Mouse (Mus musculus): ENCODE results near the gene Trim41. TPM values are rescaled to one million over a fixed set of nuclear protein-coding genes. Genes with fewer than 3 reads are reported as not detected.
A peak's percentile ranks its signal among the peaks of the same experiment; 100 is the strongest.

Trim41 gene
- polyA plus RNA-seq, 1 experiment from 2014 or later = 7.2 TPM

- H3K4me1 ChIP-seq (replicated peaks; ENCODE audit: control insufficient read depth, insufficient read depth, low read length) = peaks cover 23% of the 10 kb centered on the region
- no peak overlapping the region for H3K4me2 ChIP-seq (ENCODE audit: low read length)
- H3K9me3 ChIP-seq (ENCODE audit: control insufficient read depth, low read length) = no peaks in the 10 kb centered on the region
- H3K36me3 ChIP-seq (ENCODE audit: control insufficient read depth, insufficient read depth) = no peaks in the 10 kb centered on the region
- H3K9ac ChIP-seq (replicated peaks; ENCODE audit: low read depth, low read length) = no peak overlapping the region
- H3K27me3 ChIP-seq (replicated peaks; ENCODE audit: control insufficient read depth, insufficient read depth, low read length) = peaks cover 13% of the 10 kb centered on the region; the same call in 1 of the 2 replicates
- no peak for ATAC-seq
- H3K27ac ChIP-seq (ENCODE audit: low read length) = no peak overlapping the region
- H3K4me3 ChIP-seq (replicated peaks; ENCODE audit: low read length) = no peak overlapping the region
These were observed 3.1 kb upstream of the Trim41 start for GRCm38 (mm10) chr11:48820308-48820674.

- Histone ChIP-seq H3K27me3 (replicated peaks; ENCODE audit: control insufficient read depth, insufficient read depth, low read length) (peaks cover 9% of the 10 kb centered on the region; the same call in 1 of the 2 replicates), H3K9me3 (ENCODE audit: control insufficient read depth, low read length) (no peaks in the 10 kb centered on the region), H3K4me3 (replicated peaks; ENCODE audit: low read length) (no peak overlapping the region), H3K4me1 (replicated peaks; ENCODE audit: control insufficient read depth, insufficient read depth, low read length) (peaks cover 28% of the 10 kb centered on the region), H3K4me2 (ENCODE audit: low read length) (no peak overlapping the region), H3K27ac (ENCODE audit: low read length) (no peak overlapping the region), H3K9ac (replicated peaks; ENCODE audit: low read depth, low read length) (no peak overlapping the region), H3K36me3 (ENCODE audit: control insufficient read depth, insufficient read depth) (no peaks in the 10 kb centered on the region)
- no peak for ATAC-seq
- WGBS = 76% methylated on average over 7 of the region's 7 CpGs
These were observed 2.6 kb upstream of the Trim41 start for GRCm38 (mm10) chr11:48819614-48820307.

GRCm38 (mm10) chr11:48818346-48818745, 1.2 kb upstream of the Trim41 start:
- H3K9ac ChIP-seq (replicated peaks; ENCODE audit: low read depth, low read length) = peak overlapping the region; percentile 85
- under 1% methylated on average over 16 of the region's 16 CpGs for WGBS
- peak overlapping the region; percentile 90 for H3K4me2 ChIP-seq (ENCODE audit: low read length)
- peaks cover 25% of the 10 kb centered on the region for H3K4me1 ChIP-seq (replicated peaks; ENCODE audit: control insufficient read depth, insufficient read depth, low read length)
- peak overlapping the region; percentile 80 for H3K4me3 ChIP-seq (replicated peaks; ENCODE audit: low read length)
- no peak overlapping the region for H3K27ac ChIP-seq (ENCODE audit: low read length)
- 0 out of 2 replicates have a peak, but pooled peaks cover 3% of the 10 kb centered on the region for H3K27me3 ChIP-seq (replicated peaks; ENCODE audit: control insufficient read depth, insufficient read depth, low read length)
- no peaks in the 10 kb centered on the region for H3K36me3 ChIP-seq (ENCODE audit: control insufficient read depth, insufficient read depth)
- no peaks in the 10 kb centered on the region for H3K9me3 ChIP-seq (ENCODE audit: control insufficient read depth, low read length)
- no peak for ATAC-seq

- no peaks in the 10 kb centered on the region for H3K36me3 ChIP-seq (ENCODE audit: control insufficient read depth, insufficient read depth)
- peak overlapping the region; percentile 80 for H3K4me3 ChIP-seq (replicated peaks; ENCODE audit: low read length)
- H3K27me3 ChIP-seq (replicated peaks; ENCODE audit: control insufficient read depth, insufficient read depth, low read length) = 0 out of 2 replicates have a peak, but pooled peaks cover 3% of the 10 kb centered on the region
- no peak for ATAC-seq
- H3K27ac ChIP-seq (ENCODE audit: low read length) = peak overlapping the region; percentile 96
- H3K4me2 ChIP-seq (ENCODE audit: low read length) = peak overlapping the region; percentile 90
- WGBS = 6% methylated on average over 9 of the region's 9 CpGs
- H3K9ac ChIP-seq (replicated peaks; ENCODE audit: low read depth, low read length) = peak overlapping the region; percentile 85
- no peaks in the 10 kb centered on the region for H3K9me3 ChIP-seq (ENCODE audit: control insufficient read depth, low read length)
- H3K4me1 ChIP-seq (replicated peaks; ENCODE audit: control insufficient read depth, insufficient read depth, low read length) = peaks cover 28% of the 10 kb centered on the region
These were observed 641 bp upstream of the Trim41 start for GRCm38 (mm10) chr11:48817794-48818193.

GRCm38 (mm10) chr11:48816281-48816781, 822 bp downstream of the Trim41 start:
- Histone ChIP-seq H3K4me3 (replicated peaks; ENCODE audit: low read length) (peak overlapping the region; percentile 80), H3K9ac (replicated peaks; ENCODE audit: low read depth, low read length) (peak overlapping the region; percentile 80), H3K27me3 (replicated peaks; ENCODE audit: control insufficient read depth, insufficient read depth, low read length) (no peaks in the 10 kb centered on the region), H3K36me3 (ENCODE audit: control insufficient read depth, insufficient read depth) (peaks cover 5% of the 10 kb centered on the region), H3K27ac (ENCODE audit: low read length) (peak overlapping the region; percentile 96; the same call in 1 of the 2 replicates), H3K4me2 (ENCODE audit: low read length) (peak overlapping the region; percentile 79), H3K9me3 (ENCODE audit: control insufficient read depth, low read length) (no peaks in the 10 kb centered on the region), H3K4me1 (replicated peaks; ENCODE audit: control insufficient read depth, insufficient read depth, low read length) (peaks cover 28% of the 10 kb centered on the region)
- ATAC-seq = peak; percentile 32
- 2% methylated on average over 23 of the region's 23 CpGs for WGBS

GRCm38 (mm10) chr11:48815851-48816250, 1.3 kb downstream of the Trim41 start:
- peak overlapping the region; percentile 80 for H3K4me3 ChIP-seq (replicated peaks; ENCODE audit: low read length)
- 76% methylated on average over 16 of the region's 16 CpGs for WGBS
- H3K36me3 ChIP-seq (ENCODE audit: control insufficient read depth, insufficient read depth) = peaks cover 5% of the 10 kb centered on the region
- H3K9me3 ChIP-seq (ENCODE audit: control insufficient read depth, low read length) = no peaks in the 10 kb centered on the region
- peaks cover 28% of the 10 kb centered on the region for H3K4me1 ChIP-seq (replicated peaks; ENCODE audit: control insufficient read depth, insufficient read depth, low read length)
- no peak for ATAC-seq
- H3K27me3 ChIP-seq (replicated peaks; ENCODE audit: control insufficient read depth, insufficient read depth, low read length) = no peaks in the 10 kb centered on the region
- peak overlapping the region; percentile 79 for H3K4me2 ChIP-seq (ENCODE audit: low read length)
- H3K9ac ChIP-seq (replicated peaks; ENCODE audit: low read depth, low read length) = peak overlapping the region; percentile 20; the same call in 1 of the 2 replicates
- H3K27ac ChIP-seq (ENCODE audit: low read length) = no peak overlapping the region

- ATAC-seq = no peak
- Histone ChIP-seq H3K27me3 (replicated peaks; ENCODE audit: control insufficient read depth, insufficient read depth, low read length) (no peaks in the 10 kb centered on the region), H3K36me3 (ENCODE audit: control insufficient read depth, insufficient read depth) (peaks cover 15% of the 10 kb centered on the region), H3K9ac (replicated peaks; ENCODE audit: low read depth, low read length) (no peak overlapping the region), H3K27ac (ENCODE audit: low read length) (no peak overlapping the region), H3K4me1 (replicated peaks; ENCODE audit: control insufficient read depth, insufficient read depth, low read length) (peaks cover 28% of the 10 kb centered on the region), H3K4me3 (replicated peaks; ENCODE audit: low read length) (no peak overlapping the region), H3K9me3 (ENCODE audit: control insufficient read depth, low read length) (no peaks in the 10 kb centered on the region), H3K4me2 (ENCODE audit: low read length) (no peak overlapping the region)
These were observed 3.4 kb downstream of the Trim41 start for GRCm38 (mm10) chr11:48813782-48814181.

GRCm38 (mm10) chr11:48810142-48810541, 7.0 kb downstream of the Trim41 start:
- no peak overlapping the region for H3K27ac ChIP-seq (ENCODE audit: low read length)
- H3K9me3 ChIP-seq (ENCODE audit: control insufficient read depth, low read length) = no peaks in the 10 kb centered on the region
- peaks cover 41% of the 10 kb centered on the region for H3K36me3 ChIP-seq (ENCODE audit: control insufficient read depth, insufficient read depth)
- no peak for ATAC-seq
- 87% methylated on average over 2 of the region's 2 CpGs for WGBS
- H3K27me3 ChIP-seq (replicated peaks; ENCODE audit: control insufficient read depth, insufficient read depth, low read length) = no peaks in the 10 kb centered on the region
- peaks cover 12% of the 10 kb centered on the region for H3K4me1 ChIP-seq (replicated peaks; ENCODE audit: control insufficient read depth, insufficient read depth, low read length)
- H3K9ac ChIP-seq (replicated peaks; ENCODE audit: low read depth, low read length) = no peak overlapping the region
- H3K4me3 ChIP-seq (replicated peaks; ENCODE audit: low read length) = no peak overlapping the region
- H3K4me2 ChIP-seq (ENCODE audit: low read length) = no peak overlapping the region

- no peak overlapping the region for H3K27ac ChIP-seq (ENCODE audit: low read length)
- no peak overlapping the region for H3K4me2 ChIP-seq (ENCODE audit: low read length)
- no peak overlapping the region for H3K9ac ChIP-seq (replicated peaks; ENCODE audit: low read depth, low read length)
- ATAC-seq = no peak
- peaks cover 6% of the 10 kb centered on the region for H3K4me1 ChIP-seq (replicated peaks; ENCODE audit: control insufficient read depth, insufficient read depth, low read length)
- peaks cover 47% of the 10 kb centered on the region for H3K36me3 ChIP-seq (ENCODE audit: control insufficient read depth, insufficient read depth)
- no peaks in the 10 kb centered on the region for H3K27me3 ChIP-seq (replicated peaks; ENCODE audit: control insufficient read depth, insufficient read depth, low read length)
- no peak overlapping the region for H3K4me3 ChIP-seq (replicated peaks; ENCODE audit: low read length)
- H3K9me3 ChIP-seq (ENCODE audit: control insufficient read depth, low read length) = no peaks in the 10 kb centered on the region
- WGBS = 65% methylated on average over 4 of the region's 4 CpGs
These were observed 7.7 kb downstream of the Trim41 start for GRCm38 (mm10) chr11:48809434-48809830.

All from forebrain, embryonic 16.5 days (tissue).